Mouse (Mus musculus) embryonic fibroblast, embryonic 13.5 days (primary cell): Measurements from ENCODE around the gene Hscb. TPM values are rescaled to one million over a fixed set of nuclear protein-coding genes. Genes with fewer than 3 reads are reported as not detected.
"Not testable (repeated sequence)": the region's sequence is repeated elsewhere in the genome, so short reads cannot be mapped to it uniquely, and the experiment has no call there.

Experiments
- H3K27ac ChIP-seq: 2 replicates; pipeline ENCODE4 v1.5.1; 2012; ENCODE audit warnings: low read length, control low read depth, inconsistent platforms; ENCODE audit not compliant: insufficient read depth
- H3K4me1 ChIP-seq: 2 replicates; pipeline ENCODE4 v1.6.1; 2011; ENCODE audit warnings: low read length; ENCODE audit not compliant: control insufficient read depth, insufficient read depth
- H3K4me3 ChIP-seq: 2 replicates; pipeline ENCODE4 v1.5.1; 2011; ENCODE audit warnings: mild to moderate bottlenecking, control low read depth, low read length; ENCODE audit not compliant: insufficient read depth
- CTCF ChIP-seq: IDR thresholded peaks from 2 replicates; pipeline ENCODE4 v1.5.1; 2011; ENCODE audit warnings: mild to moderate bottlenecking, control low read depth, low read length, moderate library complexity, borderline replicate concordance; ENCODE audit not compliant: insufficient read depth
- POLR2A ChIP-seq: IDR thresholded peaks from 2 replicates; pipeline ENCODE4 v1.6.1; 2011; ENCODE audit warnings: low read depth, mild to moderate bottlenecking, control low read depth, low read length, moderate library complexity
- polyA plus RNA-seq: library from polyadenylated mRNA; stranded (reverse); fragments of >200 nt; gene quantifications from 2 replicates; pipeline ENCODE4 v1.2.4, GENCODE M21; 2011; ENCODE audit warnings: low read depth; ENCODE audit not compliant: missing spikeins, insufficient read length

The Hscb gene
- polyA plus RNA-seq, 1 experiment = 36.1 TPM

DNA sequence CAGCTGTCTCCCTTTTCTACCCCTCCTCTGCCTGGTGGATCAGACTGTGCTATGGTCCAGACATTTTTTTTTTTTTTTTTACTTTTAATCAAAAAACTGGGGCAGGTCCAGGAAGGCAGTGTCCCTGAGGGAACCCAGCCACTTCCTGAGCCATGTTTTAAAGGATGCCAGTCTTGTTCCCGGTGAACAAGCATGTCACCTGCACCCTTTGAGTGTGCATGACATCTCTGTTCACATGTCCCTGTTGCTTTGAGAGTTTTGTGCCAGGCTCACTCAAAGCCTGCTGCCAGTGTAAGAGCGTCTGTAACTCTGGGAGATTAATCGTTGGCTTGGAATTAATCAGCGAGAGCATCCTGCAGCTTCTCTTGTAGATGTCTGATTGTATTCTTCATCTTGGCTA lies 28.9 kb upstream of the Hscb start:
- Histone ChIP-seq H3K4me1 (no peaks in the 10 kb centered on the region), H3K27ac (no peak overlapping the region)
- TF ChIP-seq CTCF (no peak), POLR2A (no peak)

DNA sequence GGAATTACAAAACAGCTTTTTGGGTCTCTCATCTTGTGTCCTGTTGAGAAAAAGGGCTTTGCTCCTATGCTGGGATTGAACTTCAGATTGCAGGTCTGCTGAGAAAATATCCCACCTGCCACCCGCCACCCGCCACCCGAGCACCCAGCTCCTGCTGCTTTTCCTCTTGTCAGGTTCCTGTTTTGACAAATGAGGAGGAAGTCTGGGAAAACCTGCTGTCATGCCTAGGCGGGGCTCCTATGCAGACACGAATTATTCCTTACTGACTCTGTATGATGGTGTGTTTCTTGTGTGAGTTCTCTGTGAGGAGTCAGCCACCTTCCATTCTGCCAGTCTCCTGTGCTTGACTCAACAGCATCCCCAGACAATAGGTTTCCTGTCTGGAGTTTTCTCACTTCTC lies 20.9 kb upstream of the Hscb start:
- Histone ChIP-seq H3K4me3 (no peak overlapping the region), H3K4me1 (peaks cover 8% of the 10 kb centered on the region; the same call in 1 of the 2 replicates), H3K27ac (no peak overlapping the region)
- TF ChIP-seq CTCF (no peak), POLR2A (no peak)

More for the DNA sequence above, 28.9 kb upstream of the Hscb start:
- H3K4me3 ChIP-seq = no peak overlapping the region

DNA sequence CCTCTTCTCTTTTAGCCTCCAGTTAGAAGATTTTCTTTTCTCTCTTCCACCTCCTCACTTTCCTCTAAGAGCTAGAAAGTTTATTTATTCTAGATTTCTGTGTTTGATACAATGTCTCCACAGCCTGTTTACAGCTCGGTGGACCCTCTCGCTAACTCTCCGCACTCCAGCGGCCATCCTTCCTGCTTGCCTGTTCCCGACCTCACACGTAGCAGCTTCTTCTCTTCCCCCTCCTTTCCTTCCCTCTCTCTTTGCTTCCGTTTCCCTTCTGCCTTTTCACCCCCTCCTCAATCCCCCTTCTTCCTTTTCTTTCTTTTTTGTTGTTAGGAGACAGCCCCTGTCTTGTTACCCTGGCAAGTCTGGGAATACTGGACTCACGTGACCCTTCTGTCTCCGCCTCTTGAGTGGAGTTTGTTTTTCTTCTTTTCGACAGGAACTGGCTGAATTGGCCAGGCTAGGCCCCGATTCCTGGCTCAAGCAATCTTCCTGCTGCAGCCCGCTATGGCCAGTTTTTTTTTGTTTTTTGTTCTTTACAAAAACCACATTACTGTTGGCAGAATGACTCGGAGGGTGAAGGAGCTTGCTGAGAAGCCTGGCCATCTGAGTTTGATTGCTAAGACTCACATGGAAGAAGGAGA lies 19.6 kb upstream of the Hscb start:
- peak overlapping the region; percentile 60 for H3K27ac ChIP-seq
- no peak overlapping the region for H3K4me3 ChIP-seq
- TF ChIP-seq POLR2A = no peak
- no peak for TF ChIP-seq CTCF
- H3K4me1 ChIP-seq = peaks cover 11% of the 10 kb centered on the region; the same call in 1 of the 2 replicates

GRCm38 (mm10) chr5:110857091-110857490 lies 17.5 kb upstream of the Hscb start:
- Histone ChIP-seq H3K27ac (peak overlapping the region; percentile 89), H3K4me1 (peaks cover 11% of the 10 kb centered on the region; the same call in 1 of the 2 replicates), H3K4me3 (no peak overlapping the region)
- TF ChIP-seq POLR2A = no peak
- no peak for TF ChIP-seq CTCF

DNA sequence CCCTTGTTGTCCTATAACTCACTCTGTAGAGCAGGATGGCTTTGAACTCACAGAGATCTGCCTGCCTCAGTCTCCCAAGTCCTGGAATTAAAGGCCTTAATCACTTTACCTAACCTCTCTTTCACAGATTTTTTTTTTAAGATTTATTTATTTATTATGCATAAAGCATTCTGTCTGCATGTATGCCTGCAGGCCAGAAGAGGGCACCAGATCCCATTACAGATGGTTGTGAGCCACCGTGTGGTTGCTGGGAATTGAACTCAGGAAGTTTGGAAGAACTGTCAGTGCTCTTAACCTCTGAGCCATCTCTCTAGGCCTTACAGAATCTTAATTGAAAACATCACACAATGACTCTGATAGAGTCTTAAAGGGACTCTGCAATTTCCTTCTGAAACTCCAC lies 13.4 kb upstream of the Hscb start:
- Histone ChIP-seq H3K4me3 (no peak overlapping the region), H3K27ac (no peak overlapping the region), H3K4me1 (peaks cover 11% of the 10 kb centered on the region; the same call in 1 of the 2 replicates)
- no peak for TF ChIP-seq POLR2A

DNA sequence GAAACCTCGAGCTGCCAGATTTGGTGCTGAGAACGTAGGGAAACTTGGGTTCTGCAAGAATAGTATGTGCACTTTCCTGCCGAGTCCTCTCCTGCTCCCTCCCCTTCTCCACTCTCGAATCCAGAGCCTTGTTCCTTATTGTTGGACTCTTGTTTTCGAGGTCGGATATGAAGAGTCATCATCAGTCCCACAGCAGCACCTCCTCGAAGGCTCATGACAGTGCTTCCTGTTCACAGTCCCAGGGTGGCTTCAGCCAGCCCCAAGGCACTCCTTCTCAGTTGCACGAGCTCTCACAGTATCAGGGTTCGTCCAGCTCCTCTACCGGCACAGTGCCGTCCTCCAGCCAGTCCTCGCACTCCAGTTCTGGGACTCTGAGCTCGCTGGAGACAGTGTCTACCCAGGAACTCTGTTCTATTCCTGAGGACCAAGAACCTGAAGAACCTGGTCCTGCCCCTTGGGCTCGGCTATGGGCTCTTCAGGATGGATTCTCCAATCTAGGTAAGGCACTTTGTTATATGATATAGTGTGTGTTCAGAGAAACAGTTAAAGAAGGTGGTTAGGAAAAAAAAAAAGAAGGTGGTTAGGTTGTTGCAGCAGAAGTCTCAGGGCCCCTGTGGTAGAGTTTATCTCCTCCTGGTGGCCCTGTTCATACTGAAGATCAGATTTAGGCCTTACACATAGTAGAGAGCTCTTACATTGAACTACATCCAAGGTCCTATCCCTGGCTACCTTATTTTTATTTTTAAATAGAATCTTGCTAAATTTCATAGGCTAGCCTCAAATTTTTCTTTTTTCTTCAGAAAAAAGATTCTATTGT lies 1.7 kb upstream of the Hscb start:
- no peak for TF ChIP-seq POLR2A
- no peak for TF ChIP-seq CTCF
- Histone ChIP-seq H3K4me3 (0 out of 2 replicates have a peak overlapping the region, but pooled peaks have one; percentile 60), H3K27ac (no peak overlapping the region), H3K4me1 (peaks cover 4% of the 10 kb centered on the region; the same call in 1 of the 2 replicates)

GRCm38 (mm10) chr5:110840465-110840864 lies 888 bp upstream of the Hscb start:
- Histone ChIP-seq H3K4me1 (peaks cover 4% of the 10 kb centered on the region; the same call in 1 of the 2 replicates), H3K27ac (peak overlapping the region; percentile 89), H3K4me3 (peak overlapping the region; percentile 60)
- no peak for TF ChIP-seq CTCF
- TF ChIP-seq POLR2A = no peak

GRCm38 (mm10) chr5:110839038-110839677 lies 419 bp downstream of the Hscb start:
- Histone ChIP-seq H3K27ac (peak overlapping the region; percentile 59), H3K4me3 (peak overlapping the region; percentile 66), H3K4me1 (peaks cover 4% of the 10 kb centered on the region; the same call in 1 of the 2 replicates)
- TF ChIP-seq POLR2A (no peak), CTCF (no peak)

DNA sequence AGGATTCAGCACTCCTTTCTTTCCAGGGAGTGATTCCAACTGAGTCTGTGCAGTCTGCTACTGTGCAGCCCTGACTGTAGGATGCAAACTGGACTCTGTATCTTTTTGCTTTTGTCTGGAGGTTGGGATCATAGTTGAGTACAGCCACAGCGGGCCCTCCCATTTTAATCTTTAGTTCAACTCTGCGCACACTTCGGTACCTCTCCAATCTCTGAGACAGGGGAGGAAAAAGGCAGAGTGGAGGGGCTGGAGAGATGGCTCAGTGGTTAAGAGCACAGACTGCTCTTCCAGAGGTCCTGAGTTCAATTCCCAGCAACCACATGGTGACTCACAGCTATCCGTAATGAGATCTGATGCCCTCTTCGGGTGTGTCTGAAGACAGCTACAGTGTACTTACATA lies 1.6 kb downstream of the Hscb start:
- H3K4me3 ChIP-seq, H3K27ac ChIP-seq, H3K4me1 ChIP-seq: not testable (repeated sequence)

DNA sequence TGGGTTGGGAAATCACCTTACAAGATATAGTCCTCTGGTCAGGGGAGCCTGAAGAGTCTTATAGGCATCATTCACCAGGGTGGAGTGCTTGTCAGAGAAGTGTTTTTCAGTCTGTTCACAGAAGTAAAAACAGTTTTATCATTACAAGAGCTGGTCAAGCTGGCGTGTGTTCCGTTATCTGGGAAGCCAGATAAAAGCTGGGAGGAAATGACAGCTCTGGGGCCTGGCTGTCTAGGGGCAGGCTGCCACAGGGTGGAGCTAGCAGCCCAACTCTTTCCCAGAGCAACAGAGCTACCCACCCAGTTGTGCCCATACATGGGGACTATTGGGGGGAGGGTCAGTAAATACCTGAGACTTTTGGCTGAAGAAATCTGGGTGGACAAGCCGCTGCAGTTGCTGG lies 3.6 kb downstream of the Hscb start:
- Histone ChIP-seq H3K4me1 (peaks cover 4% of the 10 kb centered on the region; the same call in 1 of the 2 replicates), H3K27ac (no peak overlapping the region), H3K4me3 (no peak overlapping the region)
- no peak for TF ChIP-seq POLR2A
- peak; percentile 63 for TF ChIP-seq CTCF
